Mouse (Mus musculus) olfactory bulb, adult 2 months (tissue): ENCODE measurements around the gene Ccnt2.

ENCODE experiments used
- CTCF ChIP-seq: fragments of 200-500 bp; IDR thresholded peaks from 2 replicates; pipeline ENCODE4 v1.5.1; 2012; ENCODE audit warnings: low read depth, mild to moderate bottlenecking, low read length, moderate library complexity; ENCODE audit not compliant: insufficient read depth
- POLR2A ChIP-seq: fragments of 200-500 bp; IDR thresholded peaks from 2 replicates; pipeline ENCODE4 v1.6.1; 2012; ENCODE audit warnings: mild to moderate bottlenecking, low read depth, low read length, moderate library complexity; ENCODE audit not compliant: insufficient read depth

DNA sequence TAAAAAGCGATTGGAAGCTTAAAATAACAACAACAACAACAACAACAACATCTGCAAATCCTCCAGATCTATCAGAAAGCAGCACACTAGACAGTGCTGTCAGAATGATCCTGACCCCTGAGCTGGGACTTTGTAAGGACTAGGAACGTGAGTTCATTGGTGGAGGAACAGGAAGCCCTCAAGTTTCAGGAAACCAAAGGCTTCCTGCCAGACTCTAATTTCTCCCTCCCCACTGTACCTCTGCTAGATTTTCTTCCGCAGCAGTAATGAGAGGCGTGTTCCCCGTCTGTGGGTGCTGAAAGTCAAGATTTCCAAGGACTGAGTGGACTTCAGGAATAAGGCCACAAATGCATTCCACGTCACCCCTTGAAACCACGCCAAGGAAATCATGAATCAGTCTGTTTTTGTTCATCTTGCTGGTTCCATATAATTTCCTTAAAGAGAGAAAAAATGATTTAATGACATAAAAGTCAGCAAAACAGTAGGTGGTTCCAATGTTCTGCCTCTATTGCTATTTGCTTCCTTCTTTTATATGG, 76.2 kb downstream of the Ccnt2 start:
- no peak for TF ChIP-seq POLR2A
- TF ChIP-seq CTCF, result no peak
